Mouse (Mus musculus): ENCODE results near the gene S100a6. TPM values are rescaled to one million over a fixed set of nuclear protein-coding genes. Genes with fewer than 3 reads are reported as not detected.

S100a6 gene
- polyA plus RNA-seq, 1 experiment from 2014 or later = 28.2 TPM

GRCm38 (mm10) chr3:90587361-90588101 lies 25.2 kb upstream of the S100a6 start:
- H3K4me1 ChIP-seq (replicated peaks) = no peaks in the 10 kb centered on the region
- no peak overlapping the region for H3K27ac ChIP-seq (replicated peaks)
- no peaks in the 10 kb centered on the region for H3K9me3 ChIP-seq
- H3K27me3 ChIP-seq = no peaks in the 10 kb centered on the region
- H3K36me3 ChIP-seq = no peaks in the 10 kb centered on the region
- no peak overlapping the region for H3K4me2 ChIP-seq
- H3K4me3 ChIP-seq = no peak overlapping the region
- 92% methylated on average over 14 of the region's 14 CpGs for WGBS
- no peak for ATAC-seq (ENCODE audit: low read depth)
- H3K9ac ChIP-seq = no peak overlapping the region

GRCm38 (mm10) chr3:90589390-90589789 lies 23.3 kb upstream of the S100a6 start:
- Histone ChIP-seq H3K27me3 (no peaks in the 10 kb centered on the region), H3K4me3 (no peak overlapping the region), H3K4me1 (replicated peaks) (no peaks in the 10 kb centered on the region), H3K9me3 (0 out of 2 replicates have a peak, but pooled peaks cover 3% of the 10 kb centered on the region), H3K9ac (no peak overlapping the region), H3K4me2 (no peak overlapping the region), H3K27ac (replicated peaks) (no peak overlapping the region), H3K36me3 (no peaks in the 10 kb centered on the region)
- ATAC-seq (ENCODE audit: low read depth) = no peak
- WGBS = 86% methylated on average over 6 of the region's 6 CpGs

GRCm38 (mm10) chr3:90589947-90590346 lies 22.7 kb upstream of the S100a6 start, which contains the start of gene S100a2:
Gene S100a2 (plus strand): TSS chr3:90590247.
- H3K4me2 ChIP-seq = no peak within 1 kb of the TSS

GRCm38 (mm10) chr3:90594466-90594865 lies 18.2 kb upstream of the S100a6 start:
- no peak for ATAC-seq (ENCODE audit: low read depth)
- Histone ChIP-seq H3K27ac (replicated peaks) (no peak overlapping the region), H3K9ac (no peak overlapping the region), H3K9me3 (0 out of 2 replicates have a peak, but pooled peaks cover 3% of the 10 kb centered on the region), H3K4me2 (no peak overlapping the region), H3K4me3 (no peak overlapping the region), H3K4me1 (replicated peaks) (no peaks in the 10 kb centered on the region), H3K36me3 (no peaks in the 10 kb centered on the region), H3K27me3 (no peaks in the 10 kb centered on the region)
- 68% methylated on average over 1 of the region's 1 CpGs for WGBS

More at GRCm38 (mm10) chr3:90589947-90590346, 22.7 kb upstream of the S100a6 start, which contains the start of gene S100a2:
- 89% methylated on average over 8 of the region's 8 CpGs for WGBS
- no peak within 1 kb of the TSS for H3K27ac ChIP-seq (replicated peaks)
- H3K27me3 ChIP-seq = no peaks in the 10 kb centered on the region
- H3K4me3 ChIP-seq = no peak within 1 kb of the TSS
- H3K4me1 ChIP-seq (replicated peaks) = no peaks in the 10 kb centered on the region
- H3K9me3 ChIP-seq = 0 out of 2 replicates have a peak, but pooled peaks cover 3% of the 10 kb centered on the region
- no peak for ATAC-seq (ENCODE audit: low read depth)
- H3K36me3 ChIP-seq = no peaks in the 10 kb centered on the region
- H3K9ac ChIP-seq = no peak within 1 kb of the TSS

GRCm38 (mm10) chr3:90595556-90595955 lies 17.1 kb upstream of the S100a6 start:
- Histone ChIP-seq H3K4me1 (replicated peaks) (no peaks in the 10 kb centered on the region), H3K36me3 (no peaks in the 10 kb centered on the region), H3K4me2 (no peak overlapping the region), H3K27me3 (no peaks in the 10 kb centered on the region), H3K27ac (replicated peaks) (no peak overlapping the region), H3K4me3 (no peak overlapping the region), H3K9ac (no peak overlapping the region), H3K9me3 (0 out of 2 replicates have a peak, but pooled peaks cover 3% of the 10 kb centered on the region)
- ATAC-seq (ENCODE audit: low read depth) = no peak
- 74% methylated on average over 5 of the region's 5 CpGs for WGBS

GRCm38 (mm10) chr3:90596810-90597209 lies 15.9 kb upstream of the S100a6 start:
- Histone ChIP-seq H3K4me1 (replicated peaks) (no peaks in the 10 kb centered on the region), H3K9ac (no peak overlapping the region), H3K27me3 (no peaks in the 10 kb centered on the region), H3K36me3 (no peaks in the 10 kb centered on the region), H3K4me2 (no peak overlapping the region), H3K27ac (replicated peaks) (no peak overlapping the region), H3K9me3 (0 out of 2 replicates have a peak, but pooled peaks cover 3% of the 10 kb centered on the region), H3K4me3 (no peak overlapping the region)
- 91% methylated on average over 6 of the region's 6 CpGs for WGBS
- ATAC-seq (ENCODE audit: low read depth) = no peak

- Histone ChIP-seq H3K9ac (no peak overlapping the region), H3K9me3 (0 out of 2 replicates have a peak, but pooled peaks cover 3% of the 10 kb centered on the region), H3K27me3 (no peaks in the 10 kb centered on the region), H3K4me3 (no peak overlapping the region), H3K27ac (replicated peaks) (no peak overlapping the region), H3K36me3 (no peaks in the 10 kb centered on the region), H3K4me1 (replicated peaks) (no peaks in the 10 kb centered on the region), H3K4me2 (no peak overlapping the region)
- no peak for ATAC-seq (ENCODE audit: low read depth)
- WGBS = 64% methylated on average over 6 of the region's 6 CpGs
Observed at GRCm38 (mm10) chr3:90597736-90598135, 14.9 kb upstream of the S100a6 start.

GRCm38 (mm10) chr3:90598212-90598611 lies 14.5 kb upstream of the S100a6 start:
- no peak for ATAC-seq (ENCODE audit: low read depth)

GRCm38 (mm10) chr3:90599401-90599800 lies 13.3 kb upstream of the S100a6 start:
- Histone ChIP-seq H3K9me3 (no peaks in the 10 kb centered on the region), H3K27me3 (no peaks in the 10 kb centered on the region), H3K36me3 (no peaks in the 10 kb centered on the region), H3K4me3 (no peak overlapping the region), H3K4me2 (no peak overlapping the region), H3K4me1 (replicated peaks) (peaks cover 3% of the 10 kb centered on the region), H3K27ac (replicated peaks) (no peak overlapping the region), H3K9ac (no peak overlapping the region)
- ATAC-seq (ENCODE audit: low read depth) = no peak
- 67% methylated on average over 3 of the region's 3 CpGs for WGBS

More at GRCm38 (mm10) chr3:90598212-90598611, 14.5 kb upstream of the S100a6 start:
- H3K27me3 ChIP-seq = no peaks in the 10 kb centered on the region
- 0 out of 2 replicates have a peak, but pooled peaks cover 3% of the 10 kb centered on the region for H3K9me3 ChIP-seq
- no peaks in the 10 kb centered on the region for H3K4me1 ChIP-seq (replicated peaks)
- no peaks in the 10 kb centered on the region for H3K36me3 ChIP-seq
- H3K9ac ChIP-seq = no peak overlapping the region
- H3K27ac ChIP-seq (replicated peaks) = no peak overlapping the region
- WGBS = 90% methylated on average over 4 of the region's 4 CpGs
- no peak overlapping the region for H3K4me3 ChIP-seq
- H3K4me2 ChIP-seq = no peak overlapping the region

- H3K4me2 ChIP-seq = no peak overlapping the region
- ATAC-seq (ENCODE audit: low read depth) = no peak
Observed at GRCm38 (mm10) chr3:90600036-90600435, 12.6 kb upstream of the S100a6 start.

GRCm38 (mm10) chr3:90600458-90601195 lies 12.1 kb upstream of the S100a6 start:
- H3K27ac ChIP-seq (replicated peaks) = no peak overlapping the region
- no peak overlapping the region for H3K9ac ChIP-seq
- H3K27me3 ChIP-seq = no peaks in the 10 kb centered on the region
- H3K9me3 ChIP-seq = no peaks in the 10 kb centered on the region
- H3K4me2 ChIP-seq = no peak overlapping the region
- H3K4me3 ChIP-seq = no peak overlapping the region
- peaks cover 9% of the 10 kb centered on the region for H3K4me1 ChIP-seq (replicated peaks)
- ATAC-seq (ENCODE audit: low read depth) = no peak
- no peaks in the 10 kb centered on the region for H3K36me3 ChIP-seq
- WGBS = 85% methylated on average over 8 of the region's 8 CpGs

More at GRCm38 (mm10) chr3:90600036-90600435, 12.6 kb upstream of the S100a6 start:
- WGBS = 77% methylated on average over 6 of the region's 6 CpGs
- Histone ChIP-seq H3K9me3 (no peaks in the 10 kb centered on the region), H3K9ac (no peak overlapping the region), H3K36me3 (no peaks in the 10 kb centered on the region), H3K4me1 (replicated peaks) (peaks cover 9% of the 10 kb centered on the region), H3K4me3 (no peak overlapping the region), H3K27me3 (no peaks in the 10 kb centered on the region), H3K27ac (replicated peaks) (no peak overlapping the region)

GRCm38 (mm10) chr3:90601486-90602110 lies 11.1 kb upstream of the S100a6 start, which contains the start of gene Gm42674:
Gene Gm42674 (plus strand): TSS chr3:90601904.
- Histone ChIP-seq H3K27ac (replicated peaks) (no peak within 1 kb of the TSS), H3K36me3 (no peaks in the 10 kb centered on the region), H3K4me2 (no peak within 1 kb of the TSS), H3K9me3 (no peaks in the 10 kb centered on the region), H3K9ac (no peak within 1 kb of the TSS), H3K4me3 (no peak within 1 kb of the TSS), H3K27me3 (no peaks in the 10 kb centered on the region), H3K4me1 (replicated peaks) (peaks cover 9% of the 10 kb centered on the region)
- no peak for ATAC-seq (ENCODE audit: low read depth)
- 86% methylated on average over 11 of the region's 11 CpGs for WGBS
